Mouse (Mus musculus) CH12.LX (cell line): Measurements from ENCODE around the gene Nlrc5.

Source experiments
- BHLHE40 ChIP-seq: IDR thresholded peaks from 2 replicates; pipeline ENCODE4 v1.6.1; 2011; ENCODE audit warnings: mild to moderate bottlenecking, low read depth, low read length, improper control_type of control experiment
- CTCF ChIP-seq, 2 experiments: IDR thresholded peaks in 1 of 2; conservative IDR thresholded peaks in 1 of 2; 2 replicates each; pipeline ENCODE4 v1.5.1; 2011 to 2012; ENCODE audit warnings: low read depth in 2 of 2, low read length in 2 of 2, improper control_type of control experiment in 1 of 2, inconsistent platforms in 1 of 2, mild to moderate bottlenecking in 1 of 2, moderate library complexity in 1 of 2
- E2F4 ChIP-seq: IDR thresholded peaks from 2 replicates; pipeline ENCODE4 v1.6.1; 2011; ENCODE audit warnings: low read depth, low read length, improper control_type of control experiment; ENCODE audit not compliant: insufficient replicate concordance
- ETS1 ChIP-seq: conservative IDR thresholded peaks from 2 replicates; pipeline ENCODE4 v1.6.1; 2012; ENCODE audit warnings: low read depth, mild to moderate bottlenecking, inconsistent platforms, low read length, improper control_type of control experiment, moderate library complexity
- HCFC1 ChIP-seq: IDR thresholded peaks from 2 replicates; pipeline ENCODE4 v1.6.1; 2012; ENCODE audit warnings: low read depth, mild to moderate bottlenecking, inconsistent platforms, low read length, improper control_type of control experiment
- IRF4 ChIP-seq: IDR thresholded peaks from 2 replicates; pipeline ENCODE4 v1.6.1; 2014; ENCODE audit warnings: low read depth, mild to moderate bottlenecking, inconsistent platforms, low read length, improper control_type of control experiment
- MAFK ChIP-seq: IDR thresholded peaks from 2 replicates; pipeline ENCODE4 v1.6.1; 2011; ENCODE audit warnings: low read length, improper control_type of control experiment; ENCODE audit not compliant: insufficient replicate concordance
- MAZ ChIP-seq: IDR thresholded peaks from 2 replicates; pipeline ENCODE4 v1.6.1; 2012; ENCODE audit warnings: low read depth, mild to moderate bottlenecking, inconsistent platforms, low read length, improper control_type of control experiment, moderate library complexity
- POLR2A ChIP-seq: IDR thresholded peaks from 2 replicates; pipeline ENCODE4 v1.6.1; 2011; ENCODE audit warnings: low read depth, mild to moderate bottlenecking, improper control_type of control experiment, low read length
- RAD21 ChIP-seq: IDR thresholded peaks from 2 replicates; pipeline ENCODE4 v1.6.1; 2011; ENCODE audit warnings: low read depth, mild to moderate bottlenecking, low read length, improper control_type of control experiment, moderate library complexity
- SMC3 ChIP-seq: IDR thresholded peaks from 2 replicates; pipeline ENCODE4 v1.6.1; 2011; ENCODE audit warnings: low read depth, low read length, improper control_type of control experiment
- UBTF ChIP-seq: IDR thresholded peaks from 2 replicates; pipeline ENCODE4 v1.6.1; 2012; ENCODE audit warnings: low read depth, mild to moderate bottlenecking, inconsistent platforms, low read length, improper control_type of control experiment, moderate library complexity
- ZC3H11A ChIP-seq: IDR thresholded peaks from 2 replicates; pipeline ENCODE4 v1.6.1; 2012; ENCODE audit warnings: low read depth, mild to moderate bottlenecking, inconsistent platforms, low read length, improper control_type of control experiment
- ZNF384 ChIP-seq: IDR thresholded peaks from 2 replicates; pipeline ENCODE4 v1.6.1; 2012; ENCODE audit warnings: low read depth, low read length, improper control_type of control experiment, inconsistent platforms

DNA sequence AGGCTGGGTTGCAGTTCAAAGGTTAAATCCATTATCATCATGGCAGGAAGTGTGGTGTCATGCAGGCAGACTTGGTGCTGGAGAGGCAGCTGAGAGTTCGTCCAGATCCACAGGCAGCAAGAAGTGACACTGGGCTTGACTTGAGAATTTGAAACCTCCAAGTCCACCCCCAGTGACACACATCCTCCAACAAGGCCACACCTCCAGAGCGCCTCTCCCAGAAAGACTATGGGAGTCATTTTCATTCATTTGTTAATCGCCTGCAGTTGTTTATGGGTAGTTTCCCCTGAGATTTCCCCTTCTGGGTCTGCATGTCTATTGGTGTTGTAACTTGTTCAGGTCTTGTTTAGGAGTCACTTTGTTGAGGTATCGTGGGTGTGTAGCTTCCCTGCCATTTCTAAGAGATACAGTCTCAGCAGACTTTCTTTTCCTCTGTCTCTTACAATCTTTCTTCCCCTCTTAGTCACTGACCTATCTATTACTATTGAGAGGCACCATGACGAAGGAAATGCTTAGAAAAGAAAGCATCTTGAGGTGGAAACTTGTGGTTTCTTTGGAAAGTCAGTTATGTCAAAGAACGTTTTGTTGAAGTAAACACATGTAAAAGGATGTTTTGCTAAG is 19.8 kb downstream of the Nlrc5 start:
- TF ChIP-seq CTCF (conservative IDR thresholded peaks at IDR 0.05 in 1 of 2, IDR thresholded peaks at IDR 0.05 in 1 of 2; ENCODE audit: low read depth in 2 of 2, low read length in 2 of 2) (no peak), UBTF (no peak), SMC3 (no peak), E2F4 (no peak), ZC3H11A (no peak), MAFK (no peak), RAD21 (no peak), ZNF384 (no peak), MAZ (no peak), POLR2A (no peak), BHLHE40 (no peak), IRF4 (no peak), HCFC1 (no peak), ETS1 (no peak)
